Mouse (Mus musculus): ENCODE results near the gene Olfr110.

Gene Olfr110

GRCm38 (mm10) chr17:37541454-37542119 is 49.3 kb downstream of the Olfr110 start:
- no peak for TF ChIP-seq POU5F1 (IDR thresholded peaks at IDR 0.05; ENCODE audit: borderline replicate concordance, low read length)
- TF ChIP-seq CTCF (conservative IDR thresholded peaks at IDR 0.05; ENCODE audit: low read length), result no peak
- no peak for TF ChIP-seq NANOG (IDR thresholded peaks at IDR 0.05; ENCODE audit: borderline replicate concordance, low read length)
- peaks cover 1% of the 10 kb centered on the region; the same call in 1 of the 2 replicates for H3K36me3 ChIP-seq (ENCODE audit: insufficient read depth, low read length)
- H3K4me3 ChIP-seq (replicated peaks; ENCODE audit: low read length), result no peak overlapping the region
- peaks cover 35% of the 10 kb centered on the region for H3K9me3 ChIP-seq (ENCODE audit: low read length)
- H3K27me3 ChIP-seq (ENCODE audit: insufficient read depth, low read length), result no peaks in the 10 kb centered on the region
- no peaks in the 10 kb centered on the region for H3K4me1 ChIP-seq (replicated peaks; ENCODE audit: low read depth, low read length)

DNA sequence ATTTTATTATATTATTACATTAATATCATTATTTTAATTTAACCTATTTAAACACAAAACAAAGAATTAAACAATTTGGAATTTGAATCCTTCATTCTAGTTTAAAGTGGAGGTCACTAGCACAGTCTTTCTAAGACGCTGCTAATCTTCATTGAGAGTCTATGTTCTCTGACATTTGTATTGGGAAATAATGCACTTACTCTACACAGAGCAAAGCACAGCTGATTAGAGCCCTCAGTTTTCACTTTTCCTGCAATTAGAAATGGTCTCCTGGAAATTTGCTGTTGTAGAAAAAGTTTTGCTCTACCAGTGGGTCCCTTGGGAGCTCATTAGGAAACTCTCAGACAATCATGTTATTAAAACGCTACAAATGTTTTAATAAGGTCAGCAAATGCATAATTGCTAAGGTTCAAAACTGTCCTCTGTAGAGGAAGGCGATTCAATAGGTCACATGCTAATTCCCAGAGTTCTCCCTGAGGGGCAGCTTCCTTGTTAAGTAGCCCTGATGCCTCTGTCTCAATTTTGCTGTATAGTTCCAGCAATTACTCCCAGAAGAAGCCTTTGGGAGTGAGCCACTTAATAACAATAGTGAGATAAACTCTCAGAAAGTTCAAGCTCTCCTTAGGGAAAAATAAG is 51.6 kb downstream of the Olfr110 start:
- H3K27me3 ChIP-seq (ENCODE audit: insufficient read depth, low read length), result no peaks in the 10 kb centered on the region
- H3K36me3 ChIP-seq (ENCODE audit: insufficient read depth, low read length), result no peaks in the 10 kb centered on the region
- peaks cover 19% of the 10 kb centered on the region for H3K9me3 ChIP-seq (ENCODE audit: low read length)
- no peaks in the 10 kb centered on the region for H3K4me1 ChIP-seq (replicated peaks; ENCODE audit: low read depth, low read length)
- no peak overlapping the region for H3K4me3 ChIP-seq (replicated peaks; ENCODE audit: low read length)
- TF ChIP-seq POU5F1 (IDR thresholded peaks at IDR 0.05; ENCODE audit: borderline replicate concordance, low read length) (no peak), NANOG (IDR thresholded peaks at IDR 0.05; ENCODE audit: borderline replicate concordance, low read length) (no peak), CTCF (conservative IDR thresholded peaks at IDR 0.05; ENCODE audit: low read length) (no peak)
